Comparison of ENCODE assay signal across 9 mouse cellular contexts in the genomic region with DNA sequence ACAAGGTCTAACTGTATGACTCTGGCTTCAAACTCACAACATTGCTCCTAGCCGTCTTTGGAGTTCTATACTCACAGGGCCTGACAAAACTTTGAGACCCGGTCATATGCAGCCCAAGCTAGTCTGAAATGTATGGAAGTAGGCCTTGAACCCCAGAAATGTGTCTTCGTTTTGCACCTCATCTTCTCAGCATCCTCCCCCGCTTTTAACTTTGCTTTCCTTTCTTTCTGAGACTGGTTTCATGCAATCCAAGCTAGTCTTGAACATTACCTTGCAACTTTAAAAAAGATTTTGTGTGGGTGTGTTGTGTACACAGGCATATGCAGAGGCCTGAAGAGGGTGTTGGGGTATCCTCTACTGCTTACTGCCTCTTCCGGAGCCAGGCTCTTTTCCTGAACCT. TPM values are rescaled to one million over a fixed set of nuclear protein-coding genes. Genes with fewer than 3 reads are reported as not detected.
DNase-seq lines count a peak whose midpoint lies in the region; ATAC-seq and TF ChIP-seq lines count a peak whose summit lies in the region.
"Had no signal": no experiment of that assay in that cellular context is flagged by ENCODE, and none has a peak within 500 bp of the region (broad histone marks: within the 10 kb centered on the region; RNA-seq: fewer than 3 reads in every experiment).

No protein-coding gene starts in this region.

- peaks cover 20% of the 10 kb centered on the region for H3K4me1 ChIP-seq in forebrain, embryonic 10.5 days
- H3K4me1 ChIP-seq in hindbrain, embryonic 16.5 days (ENCODE audit: control insufficient read depth, insufficient read depth, low read depth, low read length): peaks cover 10% of the 10 kb centered on the region
- H3K4me1 ChIP-seq in neural tube, embryonic 14.5 days (ENCODE audit: control insufficient read depth, insufficient read depth, low read length): peaks cover 2% of the 10 kb centered on the region; the same call in 1 of the 2 replicates

- no peak overlapping the region; the same call in none of the 2 replicates for H3K4me2 ChIP-seq in hindbrain, embryonic 16.5 days (ENCODE audit: low read length)
- H3K4me2 ChIP-seq in neural tube, embryonic 14.5 days (ENCODE audit: low read depth, low read length): peak overlapping the region; percentile 50; the same call in 1 of the 2 replicates

- H3K27me3 ChIP-seq in forebrain, embryonic 10.5 days (ENCODE audit: poor library complexity, severe bottlenecking): no peaks in the 10 kb centered on the region
- no peaks in the 10 kb centered on the region for H3K27me3 ChIP-seq in hindbrain, embryonic 16.5 days (replicated peaks; ENCODE audit: control insufficient read depth, insufficient read depth, low read length)
- H3K27me3 ChIP-seq in neural tube, embryonic 14.5 days (ENCODE audit: control insufficient read depth, insufficient read depth, low read length): no peaks in the 10 kb centered on the region

- peak overlapping the region; percentile 5; the same call in 1 of the 2 replicates for H3K9ac ChIP-seq in hindbrain, embryonic 16.5 days (ENCODE audit: low read depth, low read length)
- H3K9ac ChIP-seq in neural tube, embryonic 14.5 days (replicated peaks; ENCODE audit: low read depth, low read length): no peak overlapping the region; the same call in 1 of the 2 replicates

- peaks cover 48% of the 10 kb centered on the region for H3K36me3 ChIP-seq in forebrain, embryonic 10.5 days (replicated peaks)
- H3K36me3 ChIP-seq in hindbrain, embryonic 16.5 days (ENCODE audit: control insufficient read depth, insufficient read depth, low read length): peaks cover 4% of the 10 kb centered on the region; the same call in 1 of the 2 replicates
- H3K36me3 ChIP-seq in neural tube, embryonic 14.5 days (ENCODE audit: control insufficient read depth, insufficient read depth, low read length): peaks cover 9% of the 10 kb centered on the region

- WGBS in forebrain, embryonic 10.5 days: 66% methylated on average over 5 of the region's 5 CpGs
- 61% methylated on average over 5 of the region's 5 CpGs for WGBS in hindbrain, embryonic 16.5 days
- 65% methylated on average over 5 of the region's 5 CpGs for WGBS in neural tube, embryonic 14.5 days

- no peak for TF ChIP-seq CTCF in left cerebral cortex, adult 2 months (IDR thresholded peaks at IDR 0.05)

- ATAC-seq in hindbrain, embryonic 16.5 days: no peak
- no peak for ATAC-seq in neural tube, embryonic 14.5 days (ENCODE audit: low read depth)

- H3K27ac ChIP-seq in left cerebral cortex, adult 2 months: peak overlapping the region; percentile 84
- peak overlapping the region; percentile 88; the same call in 1 of the 2 replicates for H3K27ac ChIP-seq in forebrain, embryonic 10.5 days
- H3K27ac ChIP-seq in hindbrain, embryonic 16.5 days (ENCODE audit: low read depth, low read length): peak overlapping the region; percentile 91
- H3K27ac ChIP-seq in neural tube, embryonic 14.5 days (ENCODE audit: low read depth, low read length): peak overlapping the region; percentile 73

- H3K4me3 ChIP-seq in left cerebral cortex, adult 2 months: peak overlapping the region; percentile 51; the same call in 1 of the 2 replicates
- no peak overlapping the region for H3K4me3 ChIP-seq in forebrain, embryonic 10.5 days
- H3K4me3 ChIP-seq in hindbrain, embryonic 16.5 days (ENCODE audit: low read length): no peak overlapping the region; the same call in 1 of the 2 replicates
- H3K4me3 ChIP-seq in neural tube, embryonic 14.5 days (ENCODE audit: low read depth, low read length): no peak overlapping the region
- H3K4me3 ChIP-seq: myocyte had no signal

- intact Hi-C loops in left cerebral cortex, adult 2 months (cut with DNase I): loop anchor here (1.0 to 2.0 kb wide), 2 partner anchors 30 to 59 kb away; a partner anchor contains a TSS
- intact Hi-C loops in left cerebral cortex, postnatal 4 days (cut with DNase I): no loop called here

- DNase-seq in left cerebral cortex, adult 2 months (ENCODE audit: extremely low spot score in 1 of 2, low spot score in 2 of 2): no peak
- DNase-seq in left cerebral cortex, postnatal 4 days: no peak
- DNase-seq in forebrain, embryonic 10.5 days (ENCODE audit: extremely low spot score, low spot score): no peak
- no peak for DNase-seq in cerebellum, adult 11 months
- DNase-seq in spleen, postnatal 14 days (ENCODE audit: low spot score in 2 of 2): no peak
- no peak for DNase-seq in layer of hippocampus, postnatal 25 days (ENCODE audit: extremely low spot score in 1 of 2, low spot score in 1 of 2)

- H3K9me3 ChIP-seq in forebrain, embryonic 10.5 days: no peaks in the 10 kb centered on the region
- H3K9me3 ChIP-seq in hindbrain, embryonic 16.5 days (ENCODE audit: control insufficient read depth, low read length): no peaks in the 10 kb centered on the region
- H3K9me3 ChIP-seq in neural tube, embryonic 14.5 days (ENCODE audit: control insufficient read depth, low read length): no peaks in the 10 kb centered on the region

RNA-seq across cellular contexts. Expression of a gene that starts 16.5 kb away (rescaled TPM):
- 10 to 100 TPM; 19.2 to 19.3 TPM for total RNA-seq in left cerebral cortex, adult 2 months (2021)
- total RNA-seq in left cerebral cortex, postnatal 4 days (2021): 1 to 10 TPM; 3.2 to 3.7 TPM
- polyA plus RNA-seq in forebrain, embryonic 10.5 days (2016; fragmentation: Nextera tagmentation; extraction: Ambion mirVana): 7.2 and 7.6 TPM in 2 replicates
- polyA plus RNA-seq in hindbrain, embryonic 16.5 days (2015; fragmentation: Nextera tagmentation; extraction: Ambion mirVana): 15.6 and 29.6 TPM in 2 replicates
- 7.8 and 11.4 TPM in 2 replicates for polyA plus RNA-seq in neural tube, embryonic 14.5 days (2014; fragmentation: Nextera tagmentation; extraction: Ambion mirVana)
- total RNA-seq in layer of hippocampus, postnatal 25 days (2021): 10 to 100 TPM in 1 of 2 experiments, 1 to 10 TPM in 1; 7.7 to 14.4 TPM

RNA-seq across cellular contexts. Expression of a gene that starts 30.2 kb away (rescaled TPM):
- total RNA-seq in left cerebral cortex, adult 2 months (2021): 1,000 to 10,000 TPM; 1,191 to 1,224 TPM
- total RNA-seq in left cerebral cortex, postnatal 4 days (2021): 1,000 to 10,000 TPM; 1,399 to 1,485 TPM
- 264 and 283 TPM in 2 replicates for polyA plus RNA-seq in forebrain, embryonic 10.5 days (2016; fragmentation: Nextera tagmentation; extraction: Ambion mirVana)
- polyA plus RNA-seq in hindbrain, embryonic 16.5 days (2015; fragmentation: Nextera tagmentation; extraction: Ambion mirVana): 996 and 1,023 TPM in 2 replicates
- 419 and 431 TPM in 2 replicates for polyA plus RNA-seq in neural tube, embryonic 14.5 days (2014; fragmentation: Nextera tagmentation; extraction: Ambion mirVana)
- 1,000 to 10,000 TPM; 1,286 to 1,307 TPM for total RNA-seq in layer of hippocampus, postnatal 25 days (2021)
